Mouse (Mus musculus) embryonic facial prominence, embryonic 14.5 days (tissue): Measurements from ENCODE around the gene Il12rb1. TPM values are rescaled to one million over a fixed set of nuclear protein-coding genes. Genes with fewer than 3 reads are reported as not detected.

Experiments
- ATAC-seq: fragments of 200-750 bp; cut with Nextera tagmentation; 2 replicates; pipeline ENCODE4 v1.8.0; 2017; ENCODE audit warnings: low read depth, moderate number of reproducible peaks, moderate TSS enrichment
- DNase-seq: peaks from one replicate; pipeline ENCODE4 v3.0.0-alpha.2; 2015; ENCODE audit warnings: low spot score
- H3K27ac ChIP-seq: fragments of 300-500 bp; sonication (generic); replicated peaks from 2 replicates; pipeline ENCODE4 v1.5.1; 2014; ENCODE audit warnings: low read depth, mild to moderate bottlenecking, low read length, moderate library complexity
- H3K27me3 ChIP-seq: fragments of 300-500 bp; sonication (generic); replicated peaks from 2 replicates; pipeline ENCODE4 v1.6.1; 2014; ENCODE audit warnings: low read length; ENCODE audit not compliant: control insufficient read depth, insufficient read depth
- H3K36me3 ChIP-seq: fragments of 300-500 bp; sonication (generic); 2 replicates; pipeline ENCODE4 v1.6.1; 2014; ENCODE audit warnings: low read length, mixed read lengths; ENCODE audit not compliant: control insufficient read depth, insufficient read depth
- H3K4me1 ChIP-seq: fragments of 300-500 bp; sonication (generic); 2 replicates; pipeline ENCODE4 v1.6.1; 2014; ENCODE audit warnings: antibody characterized with exemption, low read length; ENCODE audit not compliant: control insufficient read depth, insufficient read depth
- H3K4me2 ChIP-seq: fragments of 300-500 bp; sonication (generic); 2 replicates; pipeline ENCODE4 v1.6.1; 2014; ENCODE audit warnings: low read depth, mild to moderate bottlenecking, low read length, moderate library complexity, mixed read lengths
- H3K4me3 ChIP-seq: fragments of 300-500 bp; sonication (generic); 2 replicates; pipeline ENCODE4 v1.5.1; 2014; ENCODE audit warnings: low read depth, mild to moderate bottlenecking, low read length
- H3K9ac ChIP-seq: fragments of 300-500 bp; sonication (generic); 2 replicates; pipeline ENCODE4 v1.6.1; 2014; ENCODE audit warnings: low read depth, mild to moderate bottlenecking, low read length, moderate library complexity, mixed read lengths
- H3K9me3 ChIP-seq: fragments of 300-500 bp; sonication (generic); 2 replicates; pipeline ENCODE4 v1.6.1; 2016; ENCODE audit warnings: low read length; ENCODE audit not compliant: control insufficient read depth
- WGBS: fragments of 180-500 bp; shearing (Covaris S2); extraction: QIAGEN DNeasy Blood & Tissue Kit; methylation state at CpG from one replicate; pipeline ENCODE4 v1.1.7; 2014; 5-methylcytosine and 5-hydroxymethylcytosine counted together
- polyA plus RNA-seq: library from polyadenylated mRNA; unstranded; fragments of >200 nt; fragmentation: Nextera tagmentation; extraction: Ambion mirVana; gene quantifications from 2 replicates; pipeline ENCODE4 v1.2.1, GENCODE M21; 2014

Il12rb1 gene
- polyA plus RNA-seq, 1 experiment from 2014 or later, result 0.19 TPM

- DNase-seq, result no peak
- no peaks in the 10 kb centered on the region for H3K9me3 ChIP-seq
- WGBS, result 87% methylated on average over 38 of the region's 41 CpGs
- no peak overlapping the region for H3K27ac ChIP-seq
- no peaks in the 10 kb centered on the region for H3K36me3 ChIP-seq
- no peak for ATAC-seq
- no peak overlapping the region; the same call in 1 of the 2 replicates for H3K9ac ChIP-seq
- H3K4me3 ChIP-seq, result no peak overlapping the region
- peaks cover 8% of the 10 kb centered on the region for H3K4me1 ChIP-seq
- no peaks in the 10 kb centered on the region for H3K27me3 ChIP-seq
- no peak overlapping the region for H3K4me2 ChIP-seq
These were observed 44.5 kb downstream of the Il12rb1 start for GRCm38 (mm10) chr8:70852595-70853231.

- no peak overlapping the region for H3K4me3 ChIP-seq
- H3K27ac ChIP-seq, result no peak overlapping the region
- no peak overlapping the region for H3K4me2 ChIP-seq
- no peaks in the 10 kb centered on the region for H3K9me3 ChIP-seq
- 92% methylated on average over 2 of the region's 2 CpGs for WGBS
- H3K4me1 ChIP-seq, result peaks cover 8% of the 10 kb centered on the region
- H3K36me3 ChIP-seq, result no peaks in the 10 kb centered on the region
- no peak for ATAC-seq
- no peaks in the 10 kb centered on the region for H3K27me3 ChIP-seq
- no peak overlapping the region for H3K9ac ChIP-seq
- DNase-seq, result no peak
These were observed 45.6 kb downstream of the Il12rb1 start for GRCm38 (mm10) chr8:70853863-70854262.

- Histone ChIP-seq H3K27me3 (no peaks in the 10 kb centered on the region), H3K4me1 (peaks cover 8% of the 10 kb centered on the region), H3K27ac (no peak overlapping the region), H3K4me2 (peak overlapping the region; percentile 88), H3K36me3 (no peaks in the 10 kb centered on the region), H3K9ac (no peak overlapping the region; the same call in 1 of the 2 replicates), H3K4me3 (no peak overlapping the region), H3K9me3 (no peaks in the 10 kb centered on the region)
- DNase-seq, result no peak
- ATAC-seq, result no peak
- 52% methylated on average over 4 of the region's 5 CpGs for WGBS
These were observed 47.8 kb downstream of the Il12rb1 start for GRCm38 (mm10) chr8:70856028-70856427.

GRCm38 (mm10) chr8:70856541-70857197 lies 48.4 kb downstream of the Il12rb1 start:
- Histone ChIP-seq H3K27me3 (0 out of 2 replicates have a peak, but pooled peaks cover under 1% of the 10 kb centered on the region), H3K4me2 (peak overlapping the region; percentile 88), H3K27ac (no peak overlapping the region), H3K36me3 (no peaks in the 10 kb centered on the region), H3K4me3 (peak overlapping the region; percentile 53), H3K9ac (peak overlapping the region; percentile 63), H3K9me3 (no peaks in the 10 kb centered on the region), H3K4me1 (peaks cover 8% of the 10 kb centered on the region)
- ATAC-seq (peak; percentile 80), DNase-seq (peak; percentile 69)
- WGBS, result 5% methylated on average over 27 of the region's 33 CpGs

GRCm38 (mm10) chr8:70857516-70857915 lies 49.3 kb downstream of the Il12rb1 start:
- DNase-seq, result peak; percentile 82
- peaks cover 9% of the 10 kb centered on the region for H3K27me3 ChIP-seq
- peaks cover 8% of the 10 kb centered on the region for H3K4me1 ChIP-seq
- H3K4me3 ChIP-seq, result peak overlapping the region; percentile 53; the same call in 1 of the 2 replicates
- WGBS, result 6% methylated on average over 4 of the region's 4 CpGs
- no peaks in the 10 kb centered on the region for H3K36me3 ChIP-seq
- no peak overlapping the region for H3K9ac ChIP-seq
- 0 out of 2 replicates have a peak, but pooled peaks have one; percentile 30 for ATAC-seq
- H3K4me2 ChIP-seq, result peak overlapping the region; percentile 88
- H3K9me3 ChIP-seq, result no peaks in the 10 kb centered on the region
- H3K27ac ChIP-seq, result no peak overlapping the region

GRCm38 (mm10) chr8:70862824-70863641 lies 54.8 kb downstream of the Il12rb1 start, which contains the start of gene Kcnn1:
TSS of gene Kcnn1 (minus strand) at chr8:70863258.
- no peak for ATAC-seq
- Histone ChIP-seq H3K9ac (peak within 1 kb of the TSS; percentile 63), H3K4me2 (peak within 1 kb of the TSS; percentile 87), H3K4me3 (peak within 1 kb of the TSS; percentile 42), H3K9me3 (no peaks in the 10 kb centered on the region), H3K27me3 (peaks cover 21% of the 10 kb centered on the region), H3K4me1 (peaks cover 26% of the 10 kb centered on the region), H3K27ac (0 out of 2 replicates have a peak within 1 kb of the TSS, but pooled peaks have one; percentile 4), H3K36me3 (0 out of 2 replicates have a peak, but pooled peaks cover 5% of the 10 kb centered on the region)
- DNase-seq, result no peak
- WGBS, result under 1% methylated on average over 52 of the region's 55 CpGs

GRCm38 (mm10) chr8:70863956-70864711 lies 55.9 kb downstream of the Il12rb1 start:
- ATAC-seq, result no peak
- Histone ChIP-seq H3K4me2 (peak overlapping the region; percentile 87), H3K9ac (peak overlapping the region; percentile 63), H3K36me3 (0 out of 2 replicates have a peak, but pooled peaks cover 7% of the 10 kb centered on the region), H3K9me3 (no peaks in the 10 kb centered on the region), H3K4me3 (peak overlapping the region; percentile 42), H3K27ac (0 out of 2 replicates have a peak overlapping the region, but pooled peaks have one; percentile 4), H3K4me1 (peaks cover 31% of the 10 kb centered on the region), H3K27me3 (peaks cover 21% of the 10 kb centered on the region)
- under 1% methylated on average over 46 of the region's 46 CpGs for WGBS
- peak; percentile 45 for DNase-seq
